Mouse (Mus musculus): ENCODE data around the gene Gm9964. TPM values are rescaled to one million over a fixed set of nuclear protein-coding genes. Genes with fewer than 3 reads are reported as not detected.
A peak's percentile ranks its signal among the peaks of the same experiment; 100 is the strongest.

Gene Gm9964
- not detected in 2 replicates for polyA plus RNA-seq (2015; fragmentation: Nextera tagmentation; extraction: Ambion mirVana)

- 86% methylated on average over 5 of the region's 5 CpGs for WGBS
- Histone ChIP-seq H3K9me3 (ENCODE audit: control insufficient read depth, low read length) (no peaks in the 10 kb centered on the region), H3K36me3 (ENCODE audit: control insufficient read depth, insufficient read depth) (no peaks in the 10 kb centered on the region), H3K9ac (replicated peaks; ENCODE audit: low read depth, low read length) (no peak within 1 kb of the TSS), H3K27ac (ENCODE audit: low read length) (no peak within 1 kb of the TSS), H3K27me3 (replicated peaks; ENCODE audit: control insufficient read depth, insufficient read depth, low read length) (no peaks in the 10 kb centered on the region), H3K4me3 (replicated peaks; ENCODE audit: low read length) (no peak within 1 kb of the TSS), H3K4me1 (replicated peaks; ENCODE audit: control insufficient read depth, insufficient read depth, low read length) (no peaks in the 10 kb centered on the region), H3K4me2 (ENCODE audit: low read length) (no peak within 1 kb of the TSS)
- no peak for ATAC-seq
Observed at GRCm38 (mm10) chr11:79296856-79297491, at the start of gene Gm9964. TSS of gene Gm9964 (minus strand) at chr11:79296906.

GRCm38 (mm10) chr11:79339808-79340781, 43.4 kb upstream of the Gm9964 start:
- peaks cover 4% of the 10 kb centered on the region; the same call in 1 of the 2 replicates for H3K9me3 ChIP-seq (ENCODE audit: control insufficient read depth, low read length)
- H3K27ac ChIP-seq (ENCODE audit: low read length), result peak overlapping the region; percentile 92
- peak overlapping the region; percentile 96 for H3K4me3 ChIP-seq (replicated peaks; ENCODE audit: low read length)
- peak overlapping the region; percentile 63 for H3K4me2 ChIP-seq (ENCODE audit: low read length)
- H3K27me3 ChIP-seq (replicated peaks; ENCODE audit: control insufficient read depth, insufficient read depth, low read length), result no peaks in the 10 kb centered on the region
- 0% methylated on average over 43 of the region's 63 CpGs for WGBS
- H3K36me3 ChIP-seq (ENCODE audit: control insufficient read depth, insufficient read depth), result no peaks in the 10 kb centered on the region
- peak overlapping the region; percentile 94 for H3K9ac ChIP-seq (replicated peaks; ENCODE audit: low read depth, low read length)
- peaks cover 13% of the 10 kb centered on the region for H3K4me1 ChIP-seq (replicated peaks; ENCODE audit: control insufficient read depth, insufficient read depth, low read length)
- peak; percentile 78 for ATAC-seq

- H3K27me3 ChIP-seq (replicated peaks; ENCODE audit: control insufficient read depth, insufficient read depth, low read length), result no peaks in the 10 kb centered on the region
- H3K36me3 ChIP-seq (ENCODE audit: control insufficient read depth, insufficient read depth), result no peaks in the 10 kb centered on the region
- peaks cover 13% of the 10 kb centered on the region for H3K4me1 ChIP-seq (replicated peaks; ENCODE audit: control insufficient read depth, insufficient read depth, low read length)
- ATAC-seq, result peak; percentile 96
- under 1% methylated on average over 45 of the region's 49 CpGs for WGBS
- peak within 1 kb of the TSS; percentile 94 for H3K9ac ChIP-seq (replicated peaks; ENCODE audit: low read depth, low read length)
- H3K9me3 ChIP-seq (ENCODE audit: control insufficient read depth, low read length), result peaks cover 4% of the 10 kb centered on the region; the same call in 1 of the 2 replicates
- H3K4me3 ChIP-seq (replicated peaks; ENCODE audit: low read length), result peak within 1 kb of the TSS; percentile 96
- H3K27ac ChIP-seq (ENCODE audit: low read length), result peak within 1 kb of the TSS; percentile 92
- H3K4me2 ChIP-seq (ENCODE audit: low read length), result peak within 1 kb of the TSS; percentile 72
Observed at GRCm38 (mm10) chr11:79339234-79339807, 42.6 kb upstream of the Gm9964 start, which contains the start of gene Nf1. TSS of gene Nf1 (plus strand) at chr11:79339693.

- H3K4me1 ChIP-seq (replicated peaks; ENCODE audit: control insufficient read depth, insufficient read depth, low read length), result peaks cover 13% of the 10 kb centered on the region
- peak overlapping the region; percentile 94 for H3K9ac ChIP-seq (replicated peaks; ENCODE audit: low read depth, low read length)
- ATAC-seq, result no peak
- H3K27ac ChIP-seq (ENCODE audit: low read length), result no peak overlapping the region; the same call in 1 of the 2 replicates
- H3K27me3 ChIP-seq (replicated peaks; ENCODE audit: control insufficient read depth, insufficient read depth, low read length), result no peaks in the 10 kb centered on the region
- WGBS, result 50% methylated on average over 4 of the region's 4 CpGs
- H3K9me3 ChIP-seq (ENCODE audit: control insufficient read depth, low read length), result peaks cover 4% of the 10 kb centered on the region; the same call in 1 of the 2 replicates
- H3K36me3 ChIP-seq (ENCODE audit: control insufficient read depth, insufficient read depth), result no peaks in the 10 kb centered on the region
- peak overlapping the region; percentile 72 for H3K4me2 ChIP-seq (ENCODE audit: low read length)
- H3K4me3 ChIP-seq (replicated peaks; ENCODE audit: low read length), result peak overlapping the region; percentile 96
Observed at GRCm38 (mm10) chr11:79338621-79339020, 41.9 kb upstream of the Gm9964 start.

GRCm38 (mm10) chr11:79336722-79337267, 40.1 kb upstream of the Gm9964 start:
- Histone ChIP-seq H3K9me3 (ENCODE audit: control insufficient read depth, low read length) (peaks cover 4% of the 10 kb centered on the region; the same call in 1 of the 2 replicates), H3K4me3 (replicated peaks; ENCODE audit: low read length) (no peak overlapping the region), H3K27ac (ENCODE audit: low read length) (no peak overlapping the region), H3K4me2 (ENCODE audit: low read length) (no peak overlapping the region), H3K36me3 (ENCODE audit: control insufficient read depth, insufficient read depth) (no peaks in the 10 kb centered on the region), H3K4me1 (replicated peaks; ENCODE audit: control insufficient read depth, insufficient read depth, low read length) (peaks cover 13% of the 10 kb centered on the region), H3K9ac (replicated peaks; ENCODE audit: low read depth, low read length) (no peak overlapping the region), H3K27me3 (replicated peaks; ENCODE audit: control insufficient read depth, insufficient read depth, low read length) (no peaks in the 10 kb centered on the region)
- WGBS, result 94% methylated on average over 5 of the region's 5 CpGs
- no peak for ATAC-seq

- Histone ChIP-seq H3K27me3 (replicated peaks; ENCODE audit: control insufficient read depth, insufficient read depth, low read length) (no peaks in the 10 kb centered on the region), H3K9ac (replicated peaks; ENCODE audit: low read depth, low read length) (no peak overlapping the region), H3K9me3 (ENCODE audit: control insufficient read depth, low read length) (peaks cover 4% of the 10 kb centered on the region; the same call in 1 of the 2 replicates), H3K27ac (ENCODE audit: low read length) (no peak overlapping the region), H3K4me2 (ENCODE audit: low read length) (no peak overlapping the region), H3K4me1 (replicated peaks; ENCODE audit: control insufficient read depth, insufficient read depth, low read length) (peaks cover 4% of the 10 kb centered on the region), H3K4me3 (replicated peaks; ENCODE audit: low read length) (no peak overlapping the region), H3K36me3 (ENCODE audit: control insufficient read depth, insufficient read depth) (no peaks in the 10 kb centered on the region)
- ATAC-seq, result no peak
- WGBS, result 96% methylated on average over 6 of the region's 6 CpGs
Observed at GRCm38 (mm10) chr11:79335077-79335476, 38.4 kb upstream of the Gm9964 start.

GRCm38 (mm10) chr11:79329585-79329984, 32.9 kb upstream of the Gm9964 start:
- H3K27me3 ChIP-seq (replicated peaks; ENCODE audit: control insufficient read depth, insufficient read depth, low read length), result no peaks in the 10 kb centered on the region
- H3K9ac ChIP-seq (replicated peaks; ENCODE audit: low read depth, low read length), result no peak overlapping the region
- no peaks in the 10 kb centered on the region for H3K4me1 ChIP-seq (replicated peaks; ENCODE audit: control insufficient read depth, insufficient read depth, low read length)
- H3K4me2 ChIP-seq (ENCODE audit: low read length), result no peak overlapping the region
- no peak overlapping the region for H3K27ac ChIP-seq (ENCODE audit: low read length)
- H3K4me3 ChIP-seq (replicated peaks; ENCODE audit: low read length), result no peak overlapping the region
- H3K9me3 ChIP-seq (ENCODE audit: control insufficient read depth, low read length), result no peaks in the 10 kb centered on the region
- 97% methylated on average over 1 of the region's 1 CpGs for WGBS
- no peaks in the 10 kb centered on the region for H3K36me3 ChIP-seq (ENCODE audit: control insufficient read depth, insufficient read depth)
- no peak for ATAC-seq

- no peaks in the 10 kb centered on the region for H3K4me1 ChIP-seq (replicated peaks; ENCODE audit: control insufficient read depth, insufficient read depth, low read length)
- ATAC-seq, result no peak
- H3K4me2 ChIP-seq (ENCODE audit: low read length), result no peak overlapping the region
- H3K36me3 ChIP-seq (ENCODE audit: control insufficient read depth, insufficient read depth), result no peaks in the 10 kb centered on the region
- H3K9ac ChIP-seq (replicated peaks; ENCODE audit: low read depth, low read length), result no peak overlapping the region
- WGBS, result 92% methylated on average over 4 of the region's 4 CpGs
- no peaks in the 10 kb centered on the region for H3K27me3 ChIP-seq (replicated peaks; ENCODE audit: control insufficient read depth, insufficient read depth, low read length)
- H3K4me3 ChIP-seq (replicated peaks; ENCODE audit: low read length), result no peak overlapping the region
- no peaks in the 10 kb centered on the region for H3K9me3 ChIP-seq (ENCODE audit: control insufficient read depth, low read length)
- H3K27ac ChIP-seq (ENCODE audit: low read length), result no peak overlapping the region
Observed at GRCm38 (mm10) chr11:79328060-79328459, 31.4 kb upstream of the Gm9964 start.
